Mouse (Mus musculus) liver, embryonic 16.5 days (tissue): ENCODE data around the gene Sipa1. TPM values are rescaled to one million over a fixed set of nuclear protein-coding genes. Genes with fewer than 3 reads are reported as not detected.

Experiments
- ATAC-seq: fragments of 200-750 bp; cut with Nextera tagmentation; 2 replicates; pipeline ENCODE4 v1.8.0; 2017; ENCODE audit warnings: low read depth, mild to moderate bottlenecking, moderate number of reproducible peaks, moderate library complexity
- H3K27ac ChIP-seq: fragments of 300-500 bp; sonication (generic); 2 replicates; pipeline ENCODE4 v1.5.1; 2014; ENCODE audit warnings: mild to moderate bottlenecking, low read length
- H3K27me3 ChIP-seq: fragments of 300-500 bp; sonication (generic); 2 replicates; pipeline ENCODE4 v1.6.1; 2014; ENCODE audit warnings: low read depth, low read length, mixed read lengths; ENCODE audit not compliant: control insufficient read depth, insufficient read depth
- H3K36me3 ChIP-seq: fragments of 300-500 bp; sonication (generic); 2 replicates; pipeline ENCODE4 v1.6.1; 2014; ENCODE audit warnings: mild to moderate bottlenecking; ENCODE audit not compliant: control insufficient read depth, insufficient read depth
- H3K4me1 ChIP-seq: fragments of 300-500 bp; sonication (generic); 2 replicates; pipeline ENCODE4 v1.6.1; 2014; ENCODE audit warnings: low read depth, low read length, mixed read lengths; ENCODE audit not compliant: control insufficient read depth
- H3K4me2 ChIP-seq: fragments of 300-500 bp; sonication (generic); 2 replicates; pipeline ENCODE4 v1.6.1; 2014; ENCODE audit warnings: low read depth, low read length, mixed read lengths
- H3K4me3 ChIP-seq: fragments of 300-500 bp; sonication (generic); 2 replicates; pipeline ENCODE4 v1.5.1; 2014; ENCODE audit warnings: low read depth, mild to moderate bottlenecking, low read length
- H3K9ac ChIP-seq: fragments of 300-500 bp; sonication (generic); 2 replicates; pipeline ENCODE4 v1.6.1; 2014; ENCODE audit warnings: low read depth, low read length
- H3K9me3 ChIP-seq: fragments of 300-500 bp; sonication (generic); replicated peaks from 2 replicates; pipeline ENCODE4 v1.6.1; 2016; ENCODE audit warnings: low read length; ENCODE audit not compliant: control insufficient read depth
- WGBS: fragments of 180-500 bp; shearing (Covaris S2); extraction: QIAGEN DNeasy Blood & Tissue Kit; methylation state at CpG from one replicate; pipeline ENCODE4 v1.1.7; 2014; ENCODE audit not compliant: insufficient replicate concordance; 5-methylcytosine and 5-hydroxymethylcytosine counted together
- polyA plus RNA-seq: library from polyadenylated mRNA; unstranded; fragments of >200 nt; fragmentation: Nextera tagmentation; extraction: Ambion mirVana; gene quantifications from 2 replicates; pipeline ENCODE4 v1.2.1, GENCODE M21; 2015

The Sipa1 gene
- polyA plus RNA-seq, 1 experiment from 2014 or later, result 22.3 TPM

DNA sequence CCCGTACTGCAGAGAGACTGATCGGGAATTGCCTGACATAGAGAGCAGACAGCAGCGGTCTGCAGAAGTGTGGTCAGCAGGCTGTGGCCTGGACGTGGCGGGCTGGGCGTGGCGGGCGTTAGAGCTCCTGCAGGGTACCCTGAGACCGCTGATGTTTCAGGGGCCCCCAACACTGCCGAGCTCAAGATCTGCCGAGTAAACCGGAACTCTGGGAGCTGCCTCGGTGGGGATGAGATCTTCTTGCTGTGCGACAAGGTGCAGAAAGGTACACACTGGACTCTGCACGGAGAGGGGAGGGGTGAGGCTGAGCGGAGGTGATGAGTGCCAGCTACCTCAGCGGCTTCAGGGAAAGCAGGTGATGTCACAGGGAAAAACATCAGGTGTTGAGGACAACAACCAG is 22.5 kb downstream of the Sipa1 start:
- H3K9ac ChIP-seq, result no peak overlapping the region
- WGBS, result 89% methylated on average over 17 of the region's 17 CpGs
- H3K4me2 ChIP-seq, result no peak overlapping the region
- H3K27ac ChIP-seq, result no peak overlapping the region
- no peak overlapping the region for H3K4me3 ChIP-seq
- no peaks in the 10 kb centered on the region for H3K27me3 ChIP-seq
- no peaks in the 10 kb centered on the region for H3K9me3 ChIP-seq
- no peak for ATAC-seq
- H3K36me3 ChIP-seq, result peaks cover 45% of the 10 kb centered on the region
- H3K4me1 ChIP-seq, result peaks cover 26% of the 10 kb centered on the region

DNA sequence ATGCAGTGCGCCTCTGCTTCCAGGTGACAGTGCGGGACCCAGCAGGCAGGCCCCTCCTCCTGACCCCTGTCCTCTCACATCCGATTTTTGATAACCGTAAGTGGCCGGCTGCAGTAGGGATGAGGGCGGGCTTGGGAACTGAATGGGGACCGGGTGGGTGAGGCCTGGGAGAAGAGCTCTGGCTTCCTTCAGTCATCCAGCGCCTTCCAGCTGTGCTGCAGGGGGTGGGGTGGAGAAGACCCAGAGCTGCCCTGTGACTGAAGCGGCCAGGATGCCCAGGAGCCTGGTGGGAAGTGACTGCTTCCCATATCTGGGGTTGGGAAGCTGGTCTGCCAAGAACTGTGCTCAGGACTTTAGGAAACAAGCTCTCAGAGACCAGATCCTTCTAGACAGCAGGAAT is 23.2 kb downstream of the Sipa1 start:
- Histone ChIP-seq H3K9ac (no peak overlapping the region), H3K4me1 (peaks cover 29% of the 10 kb centered on the region), H3K27me3 (no peaks in the 10 kb centered on the region), H3K27ac (no peak overlapping the region), H3K4me3 (no peak overlapping the region), H3K4me2 (no peak overlapping the region), H3K36me3 (peaks cover 38% of the 10 kb centered on the region), H3K9me3 (no peaks in the 10 kb centered on the region)
- 76% methylated on average over 9 of the region's 9 CpGs for WGBS
- ATAC-seq, result no peak

DNA sequence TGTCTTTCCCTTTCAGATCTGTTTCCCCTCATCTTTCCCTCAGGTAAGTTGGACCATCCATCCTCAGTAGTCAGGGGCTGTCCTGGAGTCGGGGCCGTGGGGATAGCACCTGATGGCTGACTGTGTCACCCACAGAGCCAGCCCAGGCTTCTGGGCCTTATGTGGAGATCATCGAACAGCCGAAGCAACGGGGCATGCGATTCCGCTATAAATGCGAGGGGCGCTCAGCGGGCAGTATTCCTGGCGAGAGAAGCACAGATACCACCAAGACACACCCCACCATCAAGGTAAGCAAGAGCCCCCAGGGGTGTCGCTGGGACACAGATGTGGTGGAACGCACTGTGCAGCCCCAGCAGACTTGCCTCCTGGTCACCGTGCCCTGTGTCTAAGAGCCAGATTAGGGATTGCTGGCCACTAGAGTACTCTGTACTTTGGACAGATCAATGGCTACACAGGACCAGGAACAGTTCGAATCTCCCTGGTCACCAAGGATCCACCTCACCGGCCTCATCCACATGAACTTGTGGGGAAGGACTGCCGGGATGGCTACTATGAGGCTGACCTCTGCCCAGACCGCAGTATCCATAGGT is 25.0 kb downstream of the Sipa1 start:
- Histone ChIP-seq H3K9ac (peak overlapping the region; percentile 94), H3K9me3 (no peaks in the 10 kb centered on the region), H3K4me2 (peak overlapping the region; percentile 96), H3K4me3 (peak overlapping the region; percentile 92), H3K36me3 (peaks cover 33% of the 10 kb centered on the region), H3K27ac (peak overlapping the region; percentile 87), H3K27me3 (no peaks in the 10 kb centered on the region), H3K4me1 (peaks cover 29% of the 10 kb centered on the region)
- no peak for ATAC-seq
- 84% methylated on average over 18 of the region's 18 CpGs for WGBS

DNA sequence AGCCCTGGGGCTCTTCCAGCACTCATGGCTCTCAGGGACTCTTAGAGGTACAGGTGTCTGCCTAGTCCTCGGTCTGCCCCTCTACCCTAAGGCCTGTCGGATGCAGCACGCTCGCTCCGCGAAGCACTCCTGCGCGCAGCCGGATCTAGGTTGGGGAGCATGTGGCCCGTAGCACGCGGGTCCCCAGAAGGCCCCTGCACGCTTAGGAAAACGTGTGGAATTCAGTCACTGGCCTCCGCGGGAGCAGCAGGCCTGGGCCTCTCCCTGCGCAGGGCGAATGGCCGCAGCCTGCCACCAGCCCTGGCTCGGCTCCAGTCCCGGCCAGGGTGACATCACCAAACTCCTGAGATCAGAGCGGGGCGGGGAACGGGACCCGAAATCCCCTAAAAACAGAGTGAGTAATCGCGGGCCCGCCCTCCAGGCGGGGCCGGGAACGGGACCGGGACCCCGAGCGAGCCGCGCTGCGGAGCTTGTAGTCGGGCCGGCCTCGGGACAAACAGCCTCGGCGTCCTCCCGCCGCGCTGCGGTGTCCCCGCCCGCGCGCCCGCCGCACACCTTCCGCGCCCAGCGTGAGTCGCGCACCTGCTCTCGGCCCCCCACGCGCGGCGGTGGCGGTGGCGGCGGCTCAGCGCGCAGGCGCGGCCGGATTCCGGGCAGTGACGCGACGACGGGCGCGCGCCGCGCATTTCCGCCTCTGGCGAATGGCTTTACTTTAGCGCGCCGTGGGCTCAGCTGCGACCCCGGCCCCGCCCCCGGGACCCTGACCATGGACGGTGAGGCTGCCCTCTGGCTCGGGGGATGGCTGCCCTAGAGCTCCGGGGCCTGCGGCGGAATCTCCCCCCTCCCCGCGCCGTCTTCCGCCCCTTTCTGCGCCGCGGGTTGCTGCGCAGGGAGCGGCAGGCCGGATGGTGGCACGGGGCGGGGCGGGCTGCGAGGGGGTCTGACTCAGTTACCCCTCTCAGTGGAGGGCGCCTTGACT is 26.1 kb downstream of the Sipa1 start, which contains the start of gene Rela:
Rela (plus strand) TSS at position 415 of the 979 bp plus-strand sequence.
- peak; percentile 87 for ATAC-seq
- no peaks in the 10 kb centered on the region for H3K27me3 ChIP-seq
- under 1% methylated on average over 103 of the region's 109 CpGs for WGBS
- H3K4me3 ChIP-seq, result peak within 1 kb of the TSS; percentile 92
- H3K4me2 ChIP-seq, result peak within 1 kb of the TSS; percentile 96
- H3K9me3 ChIP-seq, result no peaks in the 10 kb centered on the region
- H3K4me1 ChIP-seq, result peaks cover 29% of the 10 kb centered on the region
- peak within 1 kb of the TSS; percentile 87 for H3K27ac ChIP-seq
- H3K36me3 ChIP-seq, result peaks cover 25% of the 10 kb centered on the region
- peak within 1 kb of the TSS; percentile 94 for H3K9ac ChIP-seq

DNA sequence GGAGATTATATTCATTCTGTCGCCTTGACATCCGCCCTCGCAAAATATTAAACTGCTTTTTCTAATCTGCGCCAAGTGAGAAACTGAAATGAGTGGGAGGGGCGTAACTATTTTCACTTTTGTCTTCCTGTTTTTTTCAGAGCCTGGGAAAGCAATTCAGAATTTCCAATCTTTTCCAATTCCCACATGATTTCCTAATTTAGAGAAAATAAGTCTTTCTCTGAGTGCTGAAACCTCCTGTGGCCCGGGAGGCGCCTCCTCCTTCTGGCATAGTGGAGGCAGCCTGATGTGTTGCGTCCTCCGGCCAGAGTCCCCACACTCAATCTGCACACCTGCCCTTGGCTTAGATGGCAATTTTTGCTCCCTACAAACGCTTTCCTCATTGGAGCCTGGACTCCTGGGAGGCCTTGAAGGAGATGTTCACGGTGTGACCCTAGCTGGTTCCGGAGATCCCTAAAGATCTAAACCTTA is 26.9 kb downstream of the Sipa1 start:
- Histone ChIP-seq H3K9me3 (no peaks in the 10 kb centered on the region), H3K4me3 (peak overlapping the region; percentile 92), H3K9ac (peak overlapping the region; percentile 94), H3K27ac (peak overlapping the region; percentile 87), H3K36me3 (peaks cover 19% of the 10 kb centered on the region), H3K27me3 (no peaks in the 10 kb centered on the region), H3K4me1 (peaks cover 29% of the 10 kb centered on the region), H3K4me2 (peak overlapping the region; percentile 96)
- WGBS, result 39% methylated on average over 12 of the region's 12 CpGs
- ATAC-seq, result no peak

DNA sequence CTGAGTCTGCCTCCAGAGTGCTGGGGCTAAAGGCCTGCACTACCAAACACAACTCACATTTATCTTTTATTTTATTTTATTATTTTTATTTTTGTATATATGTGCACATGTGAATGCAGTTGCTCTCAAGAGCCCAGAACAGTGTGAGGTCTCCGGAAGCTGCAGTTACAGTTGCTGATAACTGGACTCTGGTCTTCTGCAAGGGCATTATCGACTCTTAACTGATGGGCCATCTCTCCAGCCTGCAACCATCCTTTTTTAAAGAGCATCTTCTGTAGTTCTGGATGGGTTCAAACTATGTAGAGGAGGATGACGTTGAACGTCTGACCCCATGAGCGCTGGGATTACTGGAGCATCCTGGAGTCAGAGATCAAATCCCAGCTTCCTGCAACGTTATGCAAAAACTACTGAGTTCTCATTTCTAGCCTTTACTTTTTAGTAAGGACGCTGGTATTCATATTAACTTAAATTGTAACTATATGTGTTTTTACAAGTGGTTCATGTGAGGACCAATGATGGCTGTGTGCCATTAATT is 27.4 kb downstream of the Sipa1 start:
- H3K27me3 ChIP-seq, result no peaks in the 10 kb centered on the region
- no peak overlapping the region for H3K4me3 ChIP-seq
- peak overlapping the region; percentile 96; the same call in 1 of the 2 replicates for H3K4me2 ChIP-seq
- peaks cover 29% of the 10 kb centered on the region for H3K4me1 ChIP-seq
- 58% methylated on average over 7 of the region's 7 CpGs for WGBS
- no peak for ATAC-seq
- H3K36me3 ChIP-seq, result peaks cover 14% of the 10 kb centered on the region
- H3K9me3 ChIP-seq, result no peaks in the 10 kb centered on the region
- no peak overlapping the region for H3K27ac ChIP-seq
- no peak overlapping the region for H3K9ac ChIP-seq

DNA sequence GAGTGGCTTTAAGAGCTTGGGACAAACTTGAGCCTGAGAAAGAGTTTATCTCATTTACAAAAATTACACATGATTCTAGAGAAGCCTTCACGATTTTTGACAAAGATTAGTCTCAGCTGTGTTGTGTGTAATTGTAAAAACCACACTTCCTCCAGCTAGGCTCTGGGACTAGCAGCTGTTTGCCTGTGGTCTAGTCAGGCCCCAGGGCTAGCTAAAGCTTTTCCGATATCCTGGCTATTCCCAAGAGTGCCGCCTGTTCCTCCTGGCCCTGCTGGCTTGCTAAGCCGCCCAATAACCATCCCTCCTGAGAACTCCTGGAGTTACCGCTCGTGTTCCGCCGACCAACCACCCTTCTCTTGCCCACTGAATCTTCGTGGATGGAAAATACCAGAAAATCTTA is 31.4 kb downstream of the Sipa1 start:
- Histone ChIP-seq H3K9ac (no peak overlapping the region), H3K4me1 (peaks cover 14% of the 10 kb centered on the region), H3K36me3 (no peaks in the 10 kb centered on the region), H3K4me3 (no peak overlapping the region), H3K9me3 (no peaks in the 10 kb centered on the region), H3K27ac (no peak overlapping the region), H3K4me2 (no peak overlapping the region), H3K27me3 (no peaks in the 10 kb centered on the region)
- 65% methylated on average over 9 of the region's 9 CpGs for WGBS
- ATAC-seq, result no peak

DNA sequence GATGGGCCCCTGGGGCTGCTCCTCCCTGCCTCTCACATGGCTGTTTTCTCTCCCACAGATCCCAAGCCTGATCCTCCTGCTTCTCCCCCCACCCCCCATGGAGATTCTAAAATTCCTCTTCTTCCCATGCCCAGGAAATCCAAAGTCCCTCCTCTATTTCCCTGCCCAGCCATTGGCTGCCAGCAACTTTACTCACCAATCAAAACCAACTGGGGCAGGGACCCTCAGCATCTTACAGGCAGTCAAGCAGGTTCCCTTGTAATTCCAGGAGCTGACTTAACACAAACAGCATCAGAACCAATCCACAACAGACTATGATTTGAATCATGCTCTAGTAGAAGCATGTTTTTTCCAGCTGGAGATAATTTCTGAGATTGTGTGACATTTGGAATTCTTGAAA is 33.6 kb downstream of the Sipa1 start:
- H3K4me1 ChIP-seq, result no peaks in the 10 kb centered on the region

DNA sequence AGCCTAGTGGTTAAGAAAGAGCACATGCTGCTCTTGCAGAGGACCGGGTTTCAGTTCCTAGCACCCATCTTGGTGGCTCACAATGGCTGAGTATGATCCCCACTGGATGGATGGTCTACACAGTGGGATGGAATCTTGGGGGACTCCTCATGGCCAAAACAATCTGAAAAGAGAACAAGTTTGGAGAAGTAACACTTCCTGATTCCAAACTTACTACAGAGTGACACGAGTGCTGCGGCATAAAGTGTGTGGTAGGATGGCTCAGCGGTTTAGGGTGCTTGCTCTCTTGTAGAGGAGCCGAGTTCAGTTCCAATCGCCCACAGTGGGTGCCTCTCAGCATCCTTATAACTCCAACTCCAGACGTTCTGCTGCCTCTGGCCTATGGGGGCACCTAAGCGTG is 38.2 kb downstream of the Sipa1 start:
- Histone ChIP-seq H3K4me2 (no peak overlapping the region), H3K4me1 (no peaks in the 10 kb centered on the region), H3K9ac (no peak overlapping the region), H3K27ac (no peak overlapping the region), H3K9me3 (no peaks in the 10 kb centered on the region), H3K36me3 (no peaks in the 10 kb centered on the region), H3K27me3 (no peaks in the 10 kb centered on the region), H3K4me3 (no peak overlapping the region)
- WGBS, result 67% methylated on average over 8 of the region's 8 CpGs
- ATAC-seq, result no peak

More for the DNA sequence above, 33.6 kb downstream of the Sipa1 start:
- Histone ChIP-seq H3K4me3 (no peak overlapping the region), H3K4me2 (no peak overlapping the region), H3K27ac (no peak overlapping the region), H3K27me3 (no peaks in the 10 kb centered on the region), H3K36me3 (no peaks in the 10 kb centered on the region), H3K9me3 (no peaks in the 10 kb centered on the region), H3K9ac (no peak overlapping the region)
- no peak for ATAC-seq
